Mouse (Mus musculus) bone marrow macrophage, adult 2 months (primary cell): ENCODE measurements around the gene Olfr611.

Experiments
- CTCF ChIP-seq: IDR thresholded peaks from 2 replicates; pipeline ENCODE4 v1.5.1; 2012; ENCODE audit warnings: low read depth, mild to moderate bottlenecking, low read length, moderate library complexity
- POLR2A ChIP-seq: IDR thresholded peaks from 2 replicates; pipeline ENCODE4 v1.6.1; 2012; ENCODE audit warnings: mild to moderate bottlenecking, low read depth, low read length, borderline replicate concordance

GRCm38 (mm10) chr7:103547774-103548173 is 27.1 kb upstream of the Olfr611 start, which contains the start of gene Olfr613:
- TF ChIP-seq CTCF (no peak), POLR2A (no peak)
